ENCODE assay signal across 8 mouse cellular contexts in genomic region chr17:56291171-56291511, GRCm38 (mm10). TPM values are rescaled to one million over a fixed set of nuclear protein-coding genes. Genes with fewer than 3 reads are reported as not detected.
DNase-seq lines count a peak whose midpoint lies in the region; ATAC-seq lines count a peak whose summit lies in the region.

No protein-coding gene starts in this region.

- under 1% methylated on average over 16 of the region's 16 CpGs for WGBS in intestine, embryonic 15.5 days
- 2% methylated on average over 16 of the region's 16 CpGs for WGBS in limb, embryonic 10.5 days
- 1% methylated on average over 16 of the region's 16 CpGs for WGBS in midbrain, embryonic 11.5 days

- H3K9ac ChIP-seq in intestine, embryonic 15.5 days = peak overlapping the region; percentile 35; the same call in 1 of the 2 replicates
- peak overlapping the region; percentile 59 for H3K9ac ChIP-seq in midbrain, embryonic 11.5 days (ENCODE audit: low read length)

- peak; percentile 58 for ATAC-seq in frontal cortex, adult (ENCODE audit: low TSS enrichment)
- peak; percentile 84 for ATAC-seq in intestine, embryonic 15.5 days
- peak; percentile 89 for ATAC-seq in midbrain, embryonic 11.5 days (ENCODE audit: low FRiP score)

- H3K27ac ChIP-seq in intestine, embryonic 15.5 days = peak overlapping the region; percentile 95
- peak overlapping the region; percentile 89 for H3K27ac ChIP-seq in limb, embryonic 10.5 days
- H3K27ac ChIP-seq in midbrain, embryonic 11.5 days (ENCODE audit: low read depth, low read length) = peak overlapping the region; percentile 82

- no peaks in the 10 kb centered on the region for H3K27me3 ChIP-seq in intestine, embryonic 15.5 days (replicated peaks)
- H3K27me3 ChIP-seq in limb, embryonic 10.5 days (ENCODE audit: low read depth, poor library complexity, severe bottlenecking) = no peaks in the 10 kb centered on the region
- no peaks in the 10 kb centered on the region for H3K27me3 ChIP-seq in midbrain, embryonic 11.5 days (ENCODE audit: control insufficient read depth, insufficient read depth, low read length)

- H3K4me3 ChIP-seq in intestine, embryonic 15.5 days (replicated peaks) = peak overlapping the region; percentile 51
- peak overlapping the region; percentile 61 for H3K4me3 ChIP-seq in limb, embryonic 10.5 days
- peak overlapping the region; percentile 37; the same call in 1 of the 2 replicates for H3K4me3 ChIP-seq in midbrain, embryonic 11.5 days (ENCODE audit: low read depth, low read length)

- H3K4me1 ChIP-seq in intestine, embryonic 15.5 days (replicated peaks) = peaks cover 37% of the 10 kb centered on the region
- H3K4me1 ChIP-seq in limb, embryonic 10.5 days = peaks cover 52% of the 10 kb centered on the region
- H3K4me1 ChIP-seq in midbrain, embryonic 11.5 days (ENCODE audit: control insufficient read depth, insufficient read depth, low read length) = peaks cover 29% of the 10 kb centered on the region

- H3K4me2 ChIP-seq in intestine, embryonic 15.5 days (replicated peaks) = peak overlapping the region; percentile 79
- H3K4me2 ChIP-seq in midbrain, embryonic 11.5 days = peak overlapping the region; percentile 63

- no peak for DNase-seq in frontal cortex, postnatal 25 days (ENCODE audit: low spot score in 2 of 2)
- DNase-seq in embryo, embryonic 10.5 days (ENCODE audit: low spot score) = peak; percentile 93
- peak; percentile 87 to 90 for DNase-seq in gastrocnemius, postnatal 4 days (ENCODE audit: low spot score in 2 of 2)
- DNase-seq in limb, embryonic 10.5 days (ENCODE audit: low spot score) = peak; percentile 94
- peak; percentile 99 for DNase-seq in midbrain, embryonic 11.5 days (ENCODE audit: low spot score, missing footprints)
- DNase-seq in skeletal muscle tissue, adult 2 months (ENCODE audit: low read depth, low spot score) = peak; percentile 93

- no peaks in the 10 kb centered on the region for H3K9me3 ChIP-seq in intestine, embryonic 15.5 days
- H3K9me3 ChIP-seq in limb, embryonic 10.5 days (replicated peaks) = no peaks in the 10 kb centered on the region
- no peaks in the 10 kb centered on the region for H3K9me3 ChIP-seq in midbrain, embryonic 11.5 days (ENCODE audit: control insufficient read depth, low read length)

- H3K36me3 ChIP-seq in intestine, embryonic 15.5 days = peaks cover 8% of the 10 kb centered on the region
- H3K36me3 ChIP-seq in limb, embryonic 10.5 days = peaks cover 15% of the 10 kb centered on the region
- H3K36me3 ChIP-seq in midbrain, embryonic 11.5 days (ENCODE audit: control insufficient read depth, insufficient read depth, low read length) = no peaks in the 10 kb centered on the region

RNA-seq across cellular contexts. Expression of gene Plin3, which starts 1.5 kb away (rescaled TPM):
- 10 to 100 TPM; 59.0 to 60.6 TPM for total RNA-seq in gastrocnemius, postnatal 4 days (2021)
- polyA plus RNA-seq in intestine, embryonic 15.5 days (2015; fragmentation: Nextera tagmentation; extraction: Ambion mirVana) = 153 and 195 TPM in 2 replicates
- polyA plus RNA-seq in limb, embryonic 10.5 days (2016; fragmentation: Nextera tagmentation; extraction: Ambion mirVana) = 78.2 and 89.7 TPM in 2 replicates
- 27.5 and 34.0 TPM in 2 replicates for polyA plus RNA-seq in midbrain, embryonic 11.5 days (2014; fragmentation: Nextera tagmentation; extraction: Ambion mirVana)

RNA-seq across cellular contexts. Expression of gene Arrdc5, which starts 8.9 kb away (rescaled TPM):
- total RNA-seq in gastrocnemius, postnatal 4 days (2021) = not detected
- polyA plus RNA-seq in intestine, embryonic 15.5 days (2015; fragmentation: Nextera tagmentation; extraction: Ambion mirVana) = not detected in 2 replicates
- not detected in 2 replicates for polyA plus RNA-seq in limb, embryonic 10.5 days (2016; fragmentation: Nextera tagmentation; extraction: Ambion mirVana)
- polyA plus RNA-seq in midbrain, embryonic 11.5 days (2014; fragmentation: Nextera tagmentation; extraction: Ambion mirVana) = not detected in 2 replicates

RNA-seq across cellular contexts. Expression of gene Uhrf1, which starts 12.0 kb away (rescaled TPM):
- total RNA-seq in gastrocnemius, postnatal 4 days (2021) = 10 to 100 TPM; 39.7 to 41.6 TPM
- 124 and 125 TPM in 2 replicates for polyA plus RNA-seq in intestine, embryonic 15.5 days (2015; fragmentation: Nextera tagmentation; extraction: Ambion mirVana)
- polyA plus RNA-seq in limb, embryonic 10.5 days (2016; fragmentation: Nextera tagmentation; extraction: Ambion mirVana) = 316 and 336 TPM in 2 replicates
- 123 and 138 TPM in 2 replicates for polyA plus RNA-seq in midbrain, embryonic 11.5 days (2014; fragmentation: Nextera tagmentation; extraction: Ambion mirVana)

RNA-seq across cellular contexts. Expression of gene Ticam1, which starts 14.6 kb away (rescaled TPM):
- 1 to 10 TPM; 8.5 to 8.9 TPM for total RNA-seq in gastrocnemius, postnatal 4 days (2021)
- 11.3 and 13.3 TPM in 2 replicates for polyA plus RNA-seq in intestine, embryonic 15.5 days (2015; fragmentation: Nextera tagmentation; extraction: Ambion mirVana)
- polyA plus RNA-seq in limb, embryonic 10.5 days (2016; fragmentation: Nextera tagmentation; extraction: Ambion mirVana) = 3.0 TPM in 2 replicates
- 1.7 and 2.6 TPM in 2 replicates for polyA plus RNA-seq in midbrain, embryonic 11.5 days (2014; fragmentation: Nextera tagmentation; extraction: Ambion mirVana)

RNA-seq across cellular contexts. Expression of gene Fem1a, which starts 34.5 kb away (rescaled TPM):
- total RNA-seq in gastrocnemius, postnatal 4 days (2021) = 10 to 100 TPM; 98.3 to 99.9 TPM
- 12.5 and 12.8 TPM in 2 replicates for polyA plus RNA-seq in intestine, embryonic 15.5 days (2015; fragmentation: Nextera tagmentation; extraction: Ambion mirVana)
- 12.2 and 14.6 TPM in 2 replicates for polyA plus RNA-seq in limb, embryonic 10.5 days (2016; fragmentation: Nextera tagmentation; extraction: Ambion mirVana)
- 12.6 and 12.7 TPM in 2 replicates for polyA plus RNA-seq in midbrain, embryonic 11.5 days (2014; fragmentation: Nextera tagmentation; extraction: Ambion mirVana)

Comparison
In these comparisons a context has a peak if more than half of its experiments do, and no peak if none do; other contexts are left out.
1. DNase-seq: peak in embryo, embryonic 10.5 days (single experiment), gastrocnemius, postnatal 4 days (2 of 2), limb, embryonic 10.5 days (single experiment), midbrain, embryonic 11.5 days (single experiment) and skeletal muscle tissue, adult 2 months (single experiment); none in frontal cortex, postnatal 25 days (0 of 2).
2. Peak in every context shown above with its lines, with median percentiles within 50 percentile points of each other: ATAC-seq, H3K27ac ChIP-seq and H3K4me3 ChIP-seq.